Mouse (Mus musculus) ES-Bruce4 (cell line): Measurements from ENCODE around the gene Arhgef19. TPM values are rescaled to one million over a fixed set of nuclear protein-coding genes. Genes with fewer than 3 reads are reported as not detected.
A peak's percentile ranks its signal among the peaks of the same experiment; 100 is the strongest.

Experiments
- H3K27ac ChIP-seq: 2 replicates; pipeline ENCODE4 v1.5.1; 2012; ENCODE audit warnings: low read length, inconsistent platforms; ENCODE audit not compliant: insufficient read depth
- H3K27me3 ChIP-seq: 2 replicates; pipeline ENCODE4 v1.6.1; 2012; ENCODE audit warnings: mild to moderate bottlenecking, low read length, inconsistent platforms; ENCODE audit not compliant: control insufficient read depth, poor library complexity, insufficient read depth, severe bottlenecking
- H3K36me3 ChIP-seq: 2 replicates; pipeline ENCODE4 v1.6.1; 2012; ENCODE audit warnings: inconsistent platforms, mild to moderate bottlenecking, low read length, moderate library complexity; ENCODE audit not compliant: control insufficient read depth, poor library complexity, insufficient read depth, severe bottlenecking
- H3K4me1 ChIP-seq: one replicate; pipeline ENCODE4 v1.8.1; 2011; ENCODE audit warnings: low read length; ENCODE audit not compliant: control insufficient read depth, insufficient read depth
- H3K4me3 ChIP-seq: 2 replicates; pipeline ENCODE4 v1.5.1; 2011; ENCODE audit warnings: low read depth, mild to moderate bottlenecking, low read length
- H3K9ac ChIP-seq: 2 replicates; pipeline ENCODE4 v1.6.1; 2012; ENCODE audit warnings: low read depth, mild to moderate bottlenecking, inconsistent platforms; ENCODE audit not compliant: poor library complexity, severe bottlenecking
- H3K9me3 ChIP-seq: replicated peaks from 2 replicates; pipeline ENCODE4 v1.6.1; 2012; ENCODE audit warnings: mild to moderate bottlenecking, low read length, inconsistent platforms; ENCODE audit not compliant: control insufficient read depth, poor library complexity, insufficient read depth, severe bottlenecking
- CTCF ChIP-seq: IDR thresholded peaks from one replicate; pipeline ENCODE4 v1.8.1; 2011; ENCODE audit warnings: low read depth, low read length
- EP300 ChIP-seq: IDR thresholded peaks from 2 replicates; pipeline ENCODE4 v1.6.1; 2011; ENCODE audit warnings: low read depth, low read length; ENCODE audit not compliant: insufficient read depth
- POLR2A ChIP-seq: IDR thresholded peaks from one replicate; pipeline ENCODE4 v1.8.1; 2011; ENCODE audit warnings: low read length; ENCODE audit not compliant: insufficient read depth
- polyA plus RNA-seq: library from polyadenylated mRNA; stranded (reverse); fragments of >200 nt; gene quantifications from 2 replicates; pipeline ENCODE4 v1.2.4, GENCODE M21; 2011; ENCODE audit warnings: low read depth; ENCODE audit not compliant: missing spikeins, insufficient read depth, insufficient read length

Gene Arhgef19
- polyA plus RNA-seq, 1 experiment, result 8.3 TPM

- Histone ChIP-seq H3K27ac (no peak overlapping the region), H3K36me3 (no peaks in the 10 kb centered on the region), H3K4me1 (no peaks in the 10 kb centered on the region), H3K4me3 (peak overlapping the region; percentile 9), H3K27me3 (no peaks in the 10 kb centered on the region), H3K9me3 (no peaks in the 10 kb centered on the region), H3K9ac (peak overlapping the region; percentile 12; the same call in 1 of the 2 replicates)
- TF ChIP-seq POLR2A (no peak), CTCF (no peak), EP300 (no peak)
Measured at GRCm38 (mm10) chr4:141254234-141254633, 14.9 kb downstream of the Arhgef19 start.

GRCm38 (mm10) chr4:141257440-141257839, 18.1 kb downstream of the Arhgef19 start:
- no peaks in the 10 kb centered on the region for H3K27me3 ChIP-seq
- H3K9me3 ChIP-seq, result no peaks in the 10 kb centered on the region
- no peak overlapping the region for H3K27ac ChIP-seq
- no peaks in the 10 kb centered on the region for H3K4me1 ChIP-seq
- no peak overlapping the region for H3K4me3 ChIP-seq
- no peak overlapping the region for H3K9ac ChIP-seq
- no peaks in the 10 kb centered on the region for H3K36me3 ChIP-seq
- TF ChIP-seq EP300 (no peak), CTCF (peak; percentile 63)

DNA sequence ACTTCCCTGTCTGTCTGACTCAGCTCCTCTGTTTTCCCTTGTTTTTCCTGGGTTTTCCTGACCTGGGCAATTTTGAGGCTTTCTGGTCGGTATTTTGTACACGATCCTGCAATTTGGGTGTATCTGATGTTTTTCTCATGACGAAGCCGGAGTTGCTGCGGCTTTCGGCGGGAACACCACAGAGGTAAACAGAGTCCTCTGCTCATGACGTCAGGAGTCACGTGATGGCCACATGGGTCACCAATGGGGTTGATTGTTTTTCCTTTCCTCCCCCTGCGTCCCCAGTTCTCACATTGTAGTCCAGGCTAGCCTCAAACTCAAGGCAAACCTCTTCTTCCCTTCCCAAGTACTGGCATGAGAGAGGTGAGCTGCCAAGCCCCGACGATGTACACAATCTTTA, 20.1 kb downstream of the Arhgef19 start:
- no peak for TF ChIP-seq POLR2A
- 0 out of 2 replicates have a peak, but pooled peaks have one; percentile 14 for TF ChIP-seq EP300
- TF ChIP-seq CTCF, result no peak
- no peak overlapping the region for H3K27ac ChIP-seq
- H3K9ac ChIP-seq, result no peak overlapping the region
- no peaks in the 10 kb centered on the region for H3K9me3 ChIP-seq
- no peaks in the 10 kb centered on the region for H3K36me3 ChIP-seq
- H3K4me3 ChIP-seq, result no peak overlapping the region
- H3K4me1 ChIP-seq, result no peaks in the 10 kb centered on the region
- no peaks in the 10 kb centered on the region for H3K27me3 ChIP-seq

- H3K4me3 ChIP-seq, result peak overlapping the region; percentile 11; the same call in 1 of the 2 replicates
Measured at GRCm38 (mm10) chr4:141260007-141260723, 20.9 kb downstream of the Arhgef19 start.

GRCm38 (mm10) chr4:141262906-141263637, 23.8 kb downstream of the Arhgef19 start:
- no peak overlapping the region for H3K4me3 ChIP-seq
- TF ChIP-seq EP300 (no peak), CTCF (no peak), POLR2A (no peak)
- H3K27me3 ChIP-seq, result no peaks in the 10 kb centered on the region
- H3K27ac ChIP-seq, result no peak overlapping the region
- H3K9me3 ChIP-seq, result no peaks in the 10 kb centered on the region
- no peaks in the 10 kb centered on the region for H3K36me3 ChIP-seq
- H3K9ac ChIP-seq, result no peak overlapping the region
- H3K4me1 ChIP-seq, result no peaks in the 10 kb centered on the region

More at GRCm38 (mm10) chr4:141260007-141260723, 20.9 kb downstream of the Arhgef19 start:
- Histone ChIP-seq H3K36me3 (no peaks in the 10 kb centered on the region), H3K27me3 (no peaks in the 10 kb centered on the region), H3K9me3 (no peaks in the 10 kb centered on the region), H3K27ac (peak overlapping the region; percentile 33; the same call in 1 of the 2 replicates), H3K9ac (no peak overlapping the region), H3K4me1 (no peaks in the 10 kb centered on the region)
- TF ChIP-seq EP300 (no peak), CTCF (no peak), POLR2A (no peak)

- Histone ChIP-seq H3K27me3 (no peaks in the 10 kb centered on the region), H3K4me3 (no peak overlapping the region), H3K9me3 (no peaks in the 10 kb centered on the region), H3K4me1 (no peaks in the 10 kb centered on the region), H3K9ac (no peak overlapping the region), H3K36me3 (no peaks in the 10 kb centered on the region), H3K27ac (no peak overlapping the region)
- TF ChIP-seq CTCF (peak; percentile 54), POLR2A (no peak), EP300 (no peak)
Measured at GRCm38 (mm10) chr4:141265979-141266637, 26.8 kb downstream of the Arhgef19 start.
